In the genomic region with DNA sequence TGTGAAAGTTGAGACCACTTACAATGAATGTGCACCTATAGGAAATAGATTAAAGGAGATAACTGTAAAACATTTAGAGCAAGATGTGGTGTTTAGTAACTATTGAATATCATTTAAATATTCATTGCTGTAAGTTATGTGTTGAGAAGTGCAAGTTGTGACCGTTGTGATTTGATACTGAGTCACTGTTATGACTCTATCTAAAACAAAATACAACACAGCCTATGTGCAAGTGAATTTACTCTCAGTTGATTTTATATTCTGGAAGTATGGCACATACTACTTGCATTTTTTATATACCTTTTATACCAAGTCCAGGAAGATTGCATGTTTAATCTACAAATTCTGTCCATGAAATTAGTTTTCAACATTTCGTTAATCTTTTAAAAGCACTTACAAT, we compare ENCODE assay signal across 16 mouse cellular contexts.
"Had no signal": no experiment of that assay in that cellular context is flagged by ENCODE, and none has a peak within 500 bp of the region (broad histone marks: within the 10 kb centered on the region; RNA-seq: fewer than 3 reads in every experiment).

No protein-coding gene starts in this region.

- H3K9me3 ChIP-seq: neural tube, embryonic 13.5 days; neural tube, embryonic 15.5 days had no signal

- H3K4me3 ChIP-seq: myocyte; neural tube, embryonic 13.5 days; neural tube, embryonic 15.5 days had no signal

- H3K36me3 ChIP-seq: neural tube, embryonic 13.5 days; neural tube, embryonic 15.5 days had no signal

- DNase-seq: lung, adult 18-20 months; lung, embryonic 14.5 days; lung, postnatal 10 days; lung, postnatal 4 days; retina, postnatal 1 day; right cerebral cortex, adult 18-20 months; right cerebral cortex, postnatal 25 days; right cerebral cortex, postnatal 4 days; spleen, adult 18-20 months; thymus, adult 18-20 months; thymus, postnatal 14 days; thymus, postnatal 36 days had no signal

- H3K27me3 ChIP-seq: neural tube, embryonic 13.5 days; neural tube, embryonic 15.5 days had no signal

- H3K9ac ChIP-seq: liver, embryonic 14.5 days; lung, embryonic 14.5 days; neural tube, embryonic 13.5 days; neural tube, embryonic 15.5 days had no signal

- H3K27ac ChIP-seq: liver, embryonic 14.5 days; neural tube, embryonic 13.5 days; neural tube, embryonic 15.5 days had no signal

- H3K4me1 ChIP-seq: neural tube, embryonic 15.5 days had no signal

- H3K4me2 ChIP-seq: lung, embryonic 14.5 days; neural tube, embryonic 13.5 days; neural tube, embryonic 15.5 days had no signal
